Mouse (Mus musculus) testis, adult 2 months (tissue): ENCODE measurements at regions not wholly inside any gene's neighbourhood (a gene's known extent, or its start where the extent isn't known, plus 50 kb on each side); places are given as distances from the start of the nearest gene placed in this dataset.

Source experiments
- CTCF ChIP-seq: fragments of 200-500 bp; IDR thresholded peaks from 2 replicates; pipeline ENCODE4 v1.5.1; 2012; ENCODE audit warnings: low read depth, mild to moderate bottlenecking, inconsistent platforms, low read length, moderate library complexity; ENCODE audit not compliant: control insufficient read depth, insufficient read depth, insufficient replicate concordance
- POLR2A ChIP-seq: fragments of 200-500 bp; IDR thresholded peaks from 2 replicates; pipeline ENCODE4 v1.6.1; 2012; ENCODE audit warnings: low read depth, mild to moderate bottlenecking, inconsistent platforms, low read length, moderate library complexity; ENCODE audit not compliant: control insufficient read depth

- no peak for TF ChIP-seq POLR2A
- TF ChIP-seq CTCF: no peak
Measured at GRCm38 (mm10) chr1:73364300-73364683, 348.6 kb upstream of the Tnp1 start.
